Mouse (Mus musculus) liver, embryonic 15.5 days (tissue): Measurements from ENCODE around the gene Mipol1. TPM values are rescaled to one million over a fixed set of nuclear protein-coding genes. Genes with fewer than 3 reads are reported as not detected.

ENCODE experiments used
- ATAC-seq: fragments of 200-750 bp; cut with Nextera tagmentation; 2 replicates; pipeline ENCODE4 v1.8.0; 2017; ENCODE audit warnings: moderate number of reproducible peaks, mild to moderate bottlenecking, moderate library complexity; ENCODE audit not compliant: insufficient read depth
- H3K27ac ChIP-seq: fragments of 300-500 bp; sonication (generic); replicated peaks from 2 replicates; pipeline ENCODE4 v1.5.1; 2015; ENCODE audit warnings: mild to moderate bottlenecking, inconsistent platforms
- H3K27me3 ChIP-seq: fragments of 300-500 bp; sonication (generic); 2 replicates; pipeline ENCODE4 v1.6.1; 2015; ENCODE audit warnings: mild to moderate bottlenecking, inconsistent platforms
- H3K36me3 ChIP-seq: fragments of 300-500 bp; sonication (generic); replicated peaks from 2 replicates; pipeline ENCODE4 v1.6.1; 2015; ENCODE audit warnings: moderate library complexity, mild to moderate bottlenecking, inconsistent platforms
- H3K4me1 ChIP-seq: fragments of 300-500 bp; sonication (generic); replicated peaks from 2 replicates; pipeline ENCODE4 v1.6.1; 2015; ENCODE audit warnings: inconsistent platforms
- H3K4me2 ChIP-seq: fragments of 300-500 bp; sonication (generic); 2 replicates; pipeline ENCODE4 v1.6.1; 2015; ENCODE audit warnings: moderate library complexity, mild to moderate bottlenecking, inconsistent platforms
- H3K4me3 ChIP-seq: fragments of 300-500 bp; sonication (generic); replicated peaks from 2 replicates; pipeline ENCODE4 v1.5.1; 2015; ENCODE audit warnings: mild to moderate bottlenecking, inconsistent platforms
- H3K9ac ChIP-seq: fragments of 300-500 bp; sonication (generic); 2 replicates; pipeline ENCODE4 v1.6.1; 2015; ENCODE audit warnings: moderate library complexity, mild to moderate bottlenecking, inconsistent platforms
- H3K9me3 ChIP-seq: fragments of 300-500 bp; sonication (generic); replicated peaks from 2 replicates; pipeline ENCODE4 v1.6.1; 2016; ENCODE audit warnings: inconsistent platforms
- WGBS: fragments of 180-500 bp; shearing (Covaris S2); methylation state at CpG from one replicate; pipeline ENCODE4 v1.1.7; 2015; ENCODE audit warnings: mixed read lengths; ENCODE audit not compliant: insufficient replicate concordance; 5-methylcytosine and 5-hydroxymethylcytosine counted together
- polyA plus RNA-seq: library from polyadenylated mRNA; unstranded; fragments of >200 nt; fragmentation: Nextera tagmentation; extraction: Ambion mirVana; gene quantifications from 2 replicates; pipeline ENCODE4 v1.2.1, GENCODE M21; 2015

The Mipol1 gene
- polyA plus RNA-seq, 1 experiment from 2014 or later, result 3.2 TPM

- peaks cover 12% of the 10 kb centered on the region for H3K4me1 ChIP-seq
- no peak overlapping the region for H3K27ac ChIP-seq
- H3K27me3 ChIP-seq, result no peaks in the 10 kb centered on the region
- peaks cover 29% of the 10 kb centered on the region for H3K36me3 ChIP-seq
- WGBS, result 66% methylated on average over 5 of the region's 5 CpGs
- no peak overlapping the region for H3K4me3 ChIP-seq
- H3K9ac ChIP-seq, result no peak overlapping the region
- peak; percentile 44; the same call in 1 of the 2 replicates for ATAC-seq
- H3K4me2 ChIP-seq, result no peak overlapping the region
- H3K9me3 ChIP-seq, result no peaks in the 10 kb centered on the region
Measured at GRCm38 (mm10) chr12:57243671-57244495, 13.7 kb downstream of the Mipol1 start.

GRCm38 (mm10) chr12:57258572-57258971 lies 28.3 kb downstream of the Mipol1 start:
- Histone ChIP-seq H3K4me3 (no peak overlapping the region), H3K36me3 (no peaks in the 10 kb centered on the region), H3K27ac (no peak overlapping the region), H3K27me3 (no peaks in the 10 kb centered on the region), H3K4me2 (no peak overlapping the region), H3K9me3 (no peaks in the 10 kb centered on the region), H3K9ac (no peak overlapping the region), H3K4me1 (no peaks in the 10 kb centered on the region)
- no peak for ATAC-seq
- 28% methylated on average over 2 of the region's 2 CpGs for WGBS

GRCm38 (mm10) chr12:57275456-57275855 lies 45.2 kb downstream of the Mipol1 start:
- H3K9me3 ChIP-seq, result no peaks in the 10 kb centered on the region
- H3K27ac ChIP-seq, result no peak overlapping the region
- no peaks in the 10 kb centered on the region for H3K27me3 ChIP-seq
- H3K4me3 ChIP-seq, result no peak overlapping the region
- H3K4me1 ChIP-seq, result no peaks in the 10 kb centered on the region
- 37% methylated on average over 1 of the region's 1 CpGs for WGBS
- H3K9ac ChIP-seq, result no peak overlapping the region
- no peak for ATAC-seq
- H3K4me2 ChIP-seq, result no peak overlapping the region
- H3K36me3 ChIP-seq, result no peaks in the 10 kb centered on the region

GRCm38 (mm10) chr12:57281155-57282114 lies 51.2 kb downstream of the Mipol1 start:
- Histone ChIP-seq H3K36me3 (no peaks in the 10 kb centered on the region), H3K4me2 (no peak overlapping the region), H3K9me3 (no peaks in the 10 kb centered on the region), H3K27ac (no peak overlapping the region), H3K9ac (no peak overlapping the region), H3K4me1 (no peaks in the 10 kb centered on the region), H3K4me3 (no peak overlapping the region), H3K27me3 (no peaks in the 10 kb centered on the region)
- 35% methylated on average over 3 of the region's 3 CpGs for WGBS
- no peak for ATAC-seq

GRCm38 (mm10) chr12:57285303-57286059 lies 55.3 kb downstream of the Mipol1 start:
- H3K9me3 ChIP-seq, result no peaks in the 10 kb centered on the region
- no peak overlapping the region for H3K27ac ChIP-seq
- 66% methylated on average over 5 of the region's 5 CpGs for WGBS
- ATAC-seq, result no peak
- H3K36me3 ChIP-seq, result no peaks in the 10 kb centered on the region
- H3K4me2 ChIP-seq, result no peak overlapping the region
- H3K4me3 ChIP-seq, result no peak overlapping the region
- H3K4me1 ChIP-seq, result no peaks in the 10 kb centered on the region
- no peaks in the 10 kb centered on the region for H3K27me3 ChIP-seq
- H3K9ac ChIP-seq, result no peak overlapping the region

- no peak for ATAC-seq
- no peaks in the 10 kb centered on the region for H3K36me3 ChIP-seq
- H3K9ac ChIP-seq, result no peak overlapping the region
- no peak overlapping the region for H3K27ac ChIP-seq
- no peak overlapping the region for H3K4me2 ChIP-seq
- 82% methylated on average over 4 of the region's 4 CpGs for WGBS
- no peaks in the 10 kb centered on the region for H3K4me1 ChIP-seq
- H3K4me3 ChIP-seq, result no peak overlapping the region
- no peaks in the 10 kb centered on the region for H3K9me3 ChIP-seq
- H3K27me3 ChIP-seq, result no peaks in the 10 kb centered on the region
Measured at GRCm38 (mm10) chr12:57307337-57307736, 77.1 kb downstream of the Mipol1 start.

GRCm38 (mm10) chr12:57307748-57308147 lies 77.5 kb downstream of the Mipol1 start:
- no peaks in the 10 kb centered on the region for H3K27me3 ChIP-seq
- 52% methylated on average over 1 of the region's 1 CpGs for WGBS
- ATAC-seq, result no peak

GRCm38 (mm10) chr12:57339053-57339452 lies 108.8 kb downstream of the Mipol1 start:
- H3K4me2 ChIP-seq, result no peak overlapping the region
- 46% methylated on average over 1 of the region's 1 CpGs for WGBS
- no peaks in the 10 kb centered on the region for H3K9me3 ChIP-seq
- ATAC-seq, result no peak
- H3K4me1 ChIP-seq, result no peaks in the 10 kb centered on the region
- no peaks in the 10 kb centered on the region for H3K36me3 ChIP-seq
- no peaks in the 10 kb centered on the region for H3K27me3 ChIP-seq
- H3K27ac ChIP-seq, result no peak overlapping the region
- no peak overlapping the region for H3K9ac ChIP-seq
- H3K4me3 ChIP-seq, result no peak overlapping the region

More at GRCm38 (mm10) chr12:57307748-57308147, 77.5 kb downstream of the Mipol1 start:
- no peak overlapping the region for H3K27ac ChIP-seq
- no peak overlapping the region for H3K4me3 ChIP-seq
- no peak overlapping the region for H3K9ac ChIP-seq
- no peaks in the 10 kb centered on the region for H3K36me3 ChIP-seq
- H3K9me3 ChIP-seq, result no peaks in the 10 kb centered on the region
- H3K4me1 ChIP-seq, result no peaks in the 10 kb centered on the region
- H3K4me2 ChIP-seq, result no peak overlapping the region

- no peaks in the 10 kb centered on the region for H3K36me3 ChIP-seq
- H3K27ac ChIP-seq, result no peak overlapping the region
- 69% methylated on average over 2 of the region's 2 CpGs for WGBS
- ATAC-seq, result no peak
- H3K4me1 ChIP-seq, result no peaks in the 10 kb centered on the region
- H3K4me3 ChIP-seq, result no peak overlapping the region
- H3K4me2 ChIP-seq, result no peak overlapping the region
- no peaks in the 10 kb centered on the region for H3K9me3 ChIP-seq
- H3K27me3 ChIP-seq, result no peaks in the 10 kb centered on the region
- no peak overlapping the region for H3K9ac ChIP-seq
Measured at GRCm38 (mm10) chr12:57340111-57340510, 109.9 kb downstream of the Mipol1 start.

- no peaks in the 10 kb centered on the region for H3K9me3 ChIP-seq
- 57% methylated on average over 2 of the region's 2 CpGs for WGBS
Measured at GRCm38 (mm10) chr12:57362732-57363131, 132.5 kb downstream of the Mipol1 start.

More at GRCm38 (mm10) chr12:57362732-57363131, 132.5 kb downstream of the Mipol1 start:
- no peaks in the 10 kb centered on the region for H3K4me1 ChIP-seq
- H3K4me2 ChIP-seq, result no peak overlapping the region
- no peak overlapping the region for H3K9ac ChIP-seq
- no peaks in the 10 kb centered on the region for H3K27me3 ChIP-seq
- ATAC-seq, result no peak
- H3K4me3 ChIP-seq, result no peak overlapping the region
- no peaks in the 10 kb centered on the region for H3K36me3 ChIP-seq
- no peak overlapping the region for H3K27ac ChIP-seq
